In the genomic region with DNA sequence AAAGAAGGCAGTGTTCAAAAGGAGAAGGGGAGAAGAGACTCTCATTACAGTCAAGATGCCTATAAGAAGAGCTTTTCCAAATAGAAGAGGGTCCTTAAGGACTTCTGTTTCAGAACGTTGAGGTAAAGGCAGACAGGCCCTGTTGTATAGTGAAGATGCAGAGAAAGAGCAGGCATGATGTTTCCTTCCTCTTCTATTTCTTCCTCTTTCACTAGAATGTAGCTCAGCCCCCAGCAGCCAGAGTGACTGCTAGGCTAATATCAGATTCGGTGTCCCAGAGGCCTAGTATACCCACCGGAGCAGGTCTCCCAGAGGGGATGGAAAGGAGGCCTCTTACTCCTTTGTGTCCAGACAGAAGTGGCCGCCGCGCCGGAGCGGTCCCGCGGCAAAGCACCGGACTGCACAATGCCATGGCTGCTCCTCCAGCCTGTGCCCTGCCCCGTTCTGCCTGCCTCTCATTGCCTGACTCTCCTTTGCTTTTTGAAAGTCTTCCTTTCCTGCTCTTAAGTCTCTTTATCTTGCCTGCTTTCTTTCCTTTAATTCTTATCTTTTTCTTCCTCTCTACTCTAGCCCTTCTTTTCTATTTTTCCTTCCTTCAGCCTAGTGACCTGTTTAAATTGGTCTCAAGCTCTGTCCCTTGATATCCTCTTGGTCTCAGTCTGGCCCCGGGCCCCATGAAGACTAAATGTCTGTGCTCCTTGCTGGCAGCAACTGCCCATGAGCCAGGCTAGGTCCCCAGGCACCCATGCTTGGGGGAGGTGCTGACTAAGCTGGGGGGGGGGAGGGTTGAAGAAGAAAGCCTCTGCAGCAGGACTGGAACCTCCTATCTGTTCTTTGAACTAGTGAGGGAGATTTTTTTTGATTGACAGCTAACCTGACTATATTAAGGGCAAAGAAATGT, we compare ENCODE assay signal across 23 mouse cellular contexts. TPM values are rescaled to one million over a fixed set of nuclear protein-coding genes. Genes with fewer than 3 reads are reported as not detected.
DNase-seq lines count a peak whose midpoint lies in the region; ATAC-seq lines count a peak whose summit lies in the region.
"Had no signal": no experiment of that assay in that cellular context is flagged by ENCODE, and none has a peak within 500 bp of the region (broad histone marks: within the 10 kb centered on the region; RNA-seq: fewer than 3 reads in every experiment).

No protein-coding gene starts in this region.

- no peaks in the 10 kb centered on the region for H3K9me3 ChIP-seq in kidney, embryonic 16.5 days (ENCODE audit: low read length)
- H3K9me3 ChIP-seq in heart, embryonic 12.5 days (replicated peaks): no peaks in the 10 kb centered on the region
- H3K9me3 ChIP-seq: embryonic facial prominence, embryonic 13.5 days; heart, embryonic 13.5 days; liver, embryonic 15.5 days; megakaryocyte, embryonic 14.5 days had no signal

- peak overlapping the region; percentile 84 for H3K4me2 ChIP-seq in kidney, embryonic 16.5 days (replicated peaks; ENCODE audit: low read depth, low read length)
- H3K4me2 ChIP-seq in heart, embryonic 12.5 days: no peak overlapping the region
- H3K4me2 ChIP-seq: embryonic facial prominence, embryonic 13.5 days; heart, embryonic 13.5 days; liver, embryonic 15.5 days had no signal

- peaks cover 49% of the 10 kb centered on the region for H3K4me1 ChIP-seq in kidney, embryonic 16.5 days (ENCODE audit: insufficient read depth, low read length)
- H3K4me1 ChIP-seq in heart, embryonic 12.5 days (replicated peaks): peaks cover 15% of the 10 kb centered on the region

- ATAC-seq in kidney, embryonic 16.5 days (ENCODE audit: low FRiP score, low TSS enrichment): no peak
- ATAC-seq in granulocyte monocyte progenitor cell, adult 5-6 weeks (replicated peaks; ENCODE audit: poor library complexity, severe bottlenecking): peak; percentile 36; the same call in 1 of the 2 replicates
- ATAC-seq in megakaryocyte progenitor cell, adult 5-6 weeks (replicated peaks; ENCODE audit: poor library complexity): 0 out of 2 replicates have a peak, but pooled peaks have one; percentile 49
- no peak for ATAC-seq in heart, embryonic 12.5 days (ENCODE audit: insufficient number of reproducible peaks, low FRiP score)
- ATAC-seq: forebrain, postnatal 0 days; hindbrain, postnatal 0 days; lung, postnatal 0 days had no signal

- H3K27me3 ChIP-seq in kidney, embryonic 16.5 days (ENCODE audit: insufficient read depth, low read length): peaks cover 21% of the 10 kb centered on the region
- H3K27me3 ChIP-seq in splenic B cell, adult 2 months (ENCODE audit: control insufficient read depth, insufficient read depth, low read length, poor library complexity, severe bottlenecking): peaks cover 2% of the 10 kb centered on the region
- peaks cover 98% of the 10 kb centered on the region for H3K27me3 ChIP-seq in heart, embryonic 12.5 days (replicated peaks)

- peak overlapping the region; percentile 97 for H3K27ac ChIP-seq in kidney, embryonic 16.5 days (ENCODE audit: low read length)
- H3K27ac ChIP-seq in heart, embryonic 12.5 days (ENCODE audit: poor library complexity, severe bottlenecking): no peak overlapping the region
- H3K27ac ChIP-seq: embryonic facial prominence, embryonic 13.5 days; heart, embryonic 13.5 days; hindbrain, postnatal 0 days; liver, embryonic 15.5 days had no signal

- 16% methylated on average over 13 of the region's 13 CpGs for WGBS in kidney, embryonic 16.5 days
- 2% methylated on average over 13 of the region's 13 CpGs for WGBS in heart, embryonic 12.5 days

- H3K9ac ChIP-seq in kidney, embryonic 16.5 days (replicated peaks; ENCODE audit: low read length): peak overlapping the region; percentile 97
- H3K9ac ChIP-seq in heart, embryonic 12.5 days: no peak overlapping the region
- H3K9ac ChIP-seq: embryonic facial prominence, embryonic 13.5 days; forebrain, postnatal 0 days; heart, embryonic 13.5 days; liver, embryonic 15.5 days had no signal

- peak overlapping the region; percentile 59 for H3K4me3 ChIP-seq in kidney, embryonic 16.5 days (ENCODE audit: low read length)
- no peak overlapping the region for H3K4me3 ChIP-seq in heart, embryonic 12.5 days
- H3K4me3 ChIP-seq: embryonic facial prominence, embryonic 13.5 days; heart, embryonic 13.5 days; liver, embryonic 15.5 days; megakaryocyte, embryonic 14.5 days had no signal

- no peak for DNase-seq in kidney, adult 9 months
- peak; percentile 36 for DNase-seq in splenic B cell, adult 2 months (ENCODE audit: low read depth, low spot score)
- DNase-seq in adrenal gland, postnatal 25 days: no peak
- DNase-seq in heart, adult 9 months (ENCODE audit: low spot score in 2 of 2): no peak
- DNase-seq: adrenal gland, postnatal 14 days; cerebellum, adult 8-10 months; forebrain, postnatal 0 days; gastrocnemius, postnatal 14 days; heart, postnatal 36 days; left cerebral cortex, postnatal 4 days; thymus, adult 18-20 months had no signal

- no peaks in the 10 kb centered on the region for H3K36me3 ChIP-seq in kidney, embryonic 16.5 days (ENCODE audit: insufficient read depth, low read length)
- H3K36me3 ChIP-seq in splenic B cell, adult 2 months (ENCODE audit: control insufficient read depth, insufficient read depth, low read length, poor library complexity, severe bottlenecking): no peaks in the 10 kb centered on the region
- no peaks in the 10 kb centered on the region for H3K36me3 ChIP-seq in heart, embryonic 12.5 days
- H3K36me3 ChIP-seq: embryonic facial prominence, embryonic 13.5 days; heart, embryonic 13.5 days; liver, embryonic 15.5 days had no signal

RNA-seq across cellular contexts. Expression of a gene that starts 2.6 kb away (rescaled TPM):
- 7.4 and 9.2 TPM in 2 replicates for polyA plus RNA-seq in kidney, embryonic 16.5 days (2015; fragmentation: Nextera tagmentation; extraction: Ambion mirVana)
- total RNA-seq in granulocyte monocyte progenitor cell, adult 5-6 weeks (2014; fragmentation: Nextera tagmentation): not detected in 2 replicates
- not detected in 2 replicates for total RNA-seq in granulocyte monocyte progenitor cell, adult 5-6 weeks (2017)
- not detected in 2 replicates for total RNA-seq in megakaryocyte progenitor cell, adult 5-6 weeks (2015)
- total RNA-seq in megakaryocyte progenitor cell, adult 5-6 weeks (2017): not detected in 2 replicates
- not detected in 2 replicates for polyA plus RNA-seq in heart, embryonic 12.5 days (2016; fragmentation: Nextera tagmentation; extraction: Ambion mirVana)
- total RNA-seq in adrenal gland, postnatal 25 days (2021): 0.85 and 1.5 TPM in 2 replicates
- total RNA-seq: forebrain, postnatal 0 days; heart, postnatal 36 days; hindbrain, postnatal 0 days; left cerebral cortex, postnatal 4 days; midbrain, postnatal 0 days had no signal
- polyA plus RNA-seq: embryonic facial prominence, embryonic 13.5 days; forebrain, postnatal 0 days; heart, embryonic 13.5 days; hindbrain, postnatal 0 days; liver, embryonic 15.5 days; lung, postnatal 0 days; midbrain, postnatal 0 days; stomach, embryonic 14.5 days had no signal

RNA-seq across cellular contexts. Expression of a gene that starts 11.5 kb away (rescaled TPM):
- 6.6 and 9.2 TPM in 2 replicates for polyA plus RNA-seq in kidney, embryonic 16.5 days (2015; fragmentation: Nextera tagmentation; extraction: Ambion mirVana)
- total RNA-seq in granulocyte monocyte progenitor cell, adult 5-6 weeks (2014; fragmentation: Nextera tagmentation): not detected in 2 replicates
- not detected in 2 replicates for total RNA-seq in granulocyte monocyte progenitor cell, adult 5-6 weeks (2017)
- not detected in 2 replicates for total RNA-seq in megakaryocyte progenitor cell, adult 5-6 weeks (2015)
- not detected in 2 replicates for total RNA-seq in megakaryocyte progenitor cell, adult 5-6 weeks (2017)
- 0.11 TPM in 1 of 2 replicates, not detected in the other for polyA plus RNA-seq in heart, embryonic 12.5 days (2016; fragmentation: Nextera tagmentation; extraction: Ambion mirVana)
- 21.5 and 26.7 TPM in 2 replicates for total RNA-seq in adrenal gland, postnatal 25 days (2021)
- total RNA-seq: forebrain, postnatal 0 days; heart, postnatal 36 days; left cerebral cortex, postnatal 4 days; midbrain, postnatal 0 days had no signal
- polyA plus RNA-seq: embryonic facial prominence, embryonic 13.5 days; forebrain, postnatal 0 days; heart, embryonic 13.5 days; hindbrain, postnatal 0 days; lung, postnatal 0 days; midbrain, postnatal 0 days had no signal

RNA-seq across cellular contexts. Expression of a gene that starts 11.6 kb away (rescaled TPM):
- polyA plus RNA-seq in kidney, embryonic 16.5 days (2015; fragmentation: Nextera tagmentation; extraction: Ambion mirVana): 4.3 and 5.9 TPM in 2 replicates
- not detected in 2 replicates for total RNA-seq in granulocyte monocyte progenitor cell, adult 5-6 weeks (2014; fragmentation: Nextera tagmentation)
- total RNA-seq in granulocyte monocyte progenitor cell, adult 5-6 weeks (2017): not detected in 2 replicates
- total RNA-seq in megakaryocyte progenitor cell, adult 5-6 weeks (2015): not detected in 2 replicates
- total RNA-seq in megakaryocyte progenitor cell, adult 5-6 weeks (2017): not detected in 2 replicates
- polyA plus RNA-seq in heart, embryonic 12.5 days (2016; fragmentation: Nextera tagmentation; extraction: Ambion mirVana): 0.38 and 0.39 TPM in 2 replicates
- 7.6 and 9.0 TPM in 2 replicates for total RNA-seq in adrenal gland, postnatal 25 days (2021)
- total RNA-seq: forebrain, postnatal 0 days; heart, postnatal 36 days; left cerebral cortex, postnatal 4 days had no signal
- polyA plus RNA-seq: forebrain, postnatal 0 days; lung, postnatal 0 days; midbrain, postnatal 0 days had no signal

RNA-seq across cellular contexts. Expression of a gene that starts 12.3 kb away (rescaled TPM):
- 49.0 and 54.0 TPM in 2 replicates for polyA plus RNA-seq in kidney, embryonic 16.5 days (2015; fragmentation: Nextera tagmentation; extraction: Ambion mirVana)
- not detected in 2 replicates for total RNA-seq in granulocyte monocyte progenitor cell, adult 5-6 weeks (2014; fragmentation: Nextera tagmentation)
- total RNA-seq in granulocyte monocyte progenitor cell, adult 5-6 weeks (2017): not detected in 2 replicates
- not detected in 2 replicates for total RNA-seq in megakaryocyte progenitor cell, adult 5-6 weeks (2015)
- total RNA-seq in megakaryocyte progenitor cell, adult 5-6 weeks (2017): not detected in 2 replicates
- polyA plus RNA-seq in heart, embryonic 12.5 days (2016; fragmentation: Nextera tagmentation; extraction: Ambion mirVana): not detected in 2 replicates
- 0.36 and 0.48 TPM in 2 replicates for total RNA-seq in adrenal gland, postnatal 25 days (2021)
- total RNA-seq: forebrain, postnatal 0 days; heart, postnatal 36 days; hindbrain, postnatal 0 days; left cerebral cortex, postnatal 4 days; midbrain, postnatal 0 days had no signal
- polyA plus RNA-seq: forebrain, postnatal 0 days; heart, embryonic 13.5 days; hindbrain, postnatal 0 days; liver, embryonic 15.5 days; lung, postnatal 0 days; midbrain, postnatal 0 days; stomach, embryonic 14.5 days had no signal

RNA-seq across cellular contexts. Expression of a gene that starts 19.2 kb away (rescaled TPM):
- polyA plus RNA-seq in kidney, embryonic 16.5 days (2015; fragmentation: Nextera tagmentation; extraction: Ambion mirVana): 7.6 and 11.0 TPM in 2 replicates
- not detected in 2 replicates for total RNA-seq in granulocyte monocyte progenitor cell, adult 5-6 weeks (2014; fragmentation: Nextera tagmentation)
- not detected in 2 replicates for total RNA-seq in granulocyte monocyte progenitor cell, adult 5-6 weeks (2017)
- not detected in 2 replicates for total RNA-seq in megakaryocyte progenitor cell, adult 5-6 weeks (2015)
- total RNA-seq in megakaryocyte progenitor cell, adult 5-6 weeks (2017): not detected in 2 replicates
- 0.18 and 0.82 TPM in 2 replicates for polyA plus RNA-seq in heart, embryonic 12.5 days (2016; fragmentation: Nextera tagmentation; extraction: Ambion mirVana)
- 59.4 and 68.1 TPM in 2 replicates for total RNA-seq in adrenal gland, postnatal 25 days (2021)
- total RNA-seq: forebrain, postnatal 0 days; left cerebral cortex, postnatal 4 days; midbrain, postnatal 0 days had no signal
- polyA plus RNA-seq: embryonic facial prominence, embryonic 13.5 days; forebrain, postnatal 0 days; lung, postnatal 0 days; midbrain, postnatal 0 days had no signal

Comparison
In these comparisons a context has a peak if more than half of its experiments do, and no peak if none do; other contexts are left out.
1. ATAC-seq: peak in granulocyte monocyte progenitor cell, adult 5-6 weeks (single experiment) and megakaryocyte progenitor cell, adult 5-6 weeks (single experiment); none in kidney, embryonic 16.5 days (single experiment) and heart, embryonic 12.5 days (single experiment).
2. RNA of a gene that starts 11.5 kb away (total RNA-seq): 21.5 to 26.7 TPM in adrenal gland, postnatal 25 days; not detected in granulocyte monocyte progenitor cell, adult 5-6 weeks and not detected in megakaryocyte progenitor cell, adult 5-6 weeks; every median in the first group is over 10 times any median in the second.